Mouse (Mus musculus): ENCODE data around the gene Dusp1.

Dusp1 gene

DNA sequence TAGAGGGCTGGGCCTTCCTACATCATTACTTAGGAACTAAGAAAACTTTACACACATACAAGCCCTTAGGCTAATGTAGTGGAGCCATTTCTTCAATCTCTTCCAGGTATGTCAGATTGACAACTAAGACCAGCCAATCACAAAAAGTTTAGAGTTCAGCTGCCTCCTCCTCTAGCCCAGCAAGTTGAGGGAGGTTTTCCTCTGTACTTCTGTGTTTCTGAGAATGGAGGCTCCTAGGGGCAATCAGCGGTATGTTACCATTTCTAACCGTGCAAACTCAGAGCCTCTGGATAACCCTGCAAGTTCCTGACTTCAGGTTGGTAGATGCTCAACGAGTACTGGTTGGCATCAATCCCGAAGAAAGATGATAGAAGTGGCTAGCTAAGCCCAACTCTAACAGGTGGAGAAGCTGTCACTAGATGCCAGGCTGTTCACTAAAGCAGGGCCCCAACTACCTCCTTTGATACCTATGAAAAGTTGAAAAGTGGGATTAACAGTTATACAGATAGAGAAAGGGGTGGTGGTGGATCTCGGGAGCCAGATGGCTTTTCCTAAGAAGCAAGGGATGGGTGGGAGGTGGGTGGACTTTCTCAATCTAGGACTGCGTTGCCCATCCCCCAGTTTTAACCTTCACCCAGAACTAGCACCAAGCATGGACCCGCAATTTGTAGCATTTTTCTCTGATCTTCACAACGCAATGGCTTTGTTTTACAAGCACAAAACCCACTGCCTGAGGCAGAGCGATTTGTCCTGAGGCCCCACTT is 1.2 kb downstream of the Dusp1 start:
- DNase-seq: no peak

DNA sequence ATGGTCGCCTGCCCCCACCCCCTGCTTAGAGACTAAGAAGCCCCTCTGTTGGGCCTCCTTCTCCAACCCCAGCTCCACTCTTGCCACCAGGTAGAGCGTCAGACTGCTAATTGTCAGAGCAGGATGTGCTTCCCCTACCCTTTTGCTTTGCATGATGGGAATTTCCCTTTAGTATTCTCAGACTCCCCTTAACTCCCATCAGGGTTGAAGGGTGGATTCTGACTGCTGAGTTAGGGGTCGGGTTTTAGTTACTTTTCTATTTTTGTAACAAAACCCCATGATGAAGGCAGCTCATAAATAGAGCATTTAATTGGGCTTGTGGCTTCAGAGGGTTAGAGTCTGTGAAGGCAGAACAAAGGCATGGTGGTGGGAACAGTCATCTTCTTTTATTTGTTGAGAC is 8.9 kb downstream of the Dusp1 start:
- no peak for DNase-seq

- no peak for DNase-seq
Measured at GRCm38 (mm10) chr17:26551104-26551503, 10.8 kb downstream of the Dusp1 start.

- peak; percentile 29 for DNase-seq
Measured at GRCm38 (mm10) chr17:26549148-26549809, 12.6 kb downstream of the Dusp1 start.

DNA sequence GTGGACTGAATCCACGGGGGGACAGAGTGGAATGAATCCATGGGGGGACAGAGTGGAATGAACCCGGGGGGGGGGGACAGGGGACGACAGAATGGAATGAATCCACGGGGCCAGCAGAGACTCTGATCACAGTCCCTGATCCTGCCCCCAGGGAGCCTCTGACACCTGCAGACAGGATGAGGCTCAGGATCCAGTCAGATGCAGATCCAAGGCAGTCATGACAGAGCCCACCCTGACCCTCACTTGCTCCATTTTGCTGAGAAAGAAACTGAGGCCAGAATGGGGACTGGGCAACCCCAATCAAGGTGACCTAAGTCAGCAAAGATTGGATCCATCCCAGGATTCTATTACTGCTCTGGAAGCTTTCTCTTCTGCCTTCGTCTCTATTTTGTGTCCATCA is 13.4 kb downstream of the Dusp1 start:
- DNase-seq: no peak

DNA sequence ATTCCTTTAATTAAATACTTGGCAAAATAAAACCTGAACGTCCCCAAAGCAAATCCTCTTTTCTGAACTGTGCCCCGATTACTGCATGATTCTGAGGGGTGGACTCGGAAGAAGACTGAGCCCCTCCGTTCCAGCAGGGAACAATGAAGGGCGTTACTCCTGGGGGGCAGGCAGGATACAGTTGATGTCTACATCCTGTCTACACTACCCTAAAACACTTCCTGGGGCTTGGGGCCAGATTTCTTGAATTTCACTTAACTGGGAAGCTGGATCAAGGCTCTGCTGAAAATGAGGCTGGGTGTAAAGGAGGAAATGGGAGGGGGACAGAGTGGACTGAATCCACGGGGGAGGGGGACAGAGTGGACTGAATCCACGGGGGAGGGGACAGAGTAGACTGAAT is 14.2 kb downstream of the Dusp1 start:
- peak; percentile 65 for DNase-seq

GRCm38 (mm10) chr17:26544319-26544963 is 17.5 kb downstream of the Dusp1 start:
- DNase-seq: no peak

- DNase-seq: no peak
Measured at GRCm38 (mm10) chr17:26540083-26540482, 21.8 kb downstream of the Dusp1 start.

- DNase-seq: peak; percentile 50
Measured at GRCm38 (mm10) chr17:26537722-26538471, 24.0 kb downstream of the Dusp1 start.

DNA sequence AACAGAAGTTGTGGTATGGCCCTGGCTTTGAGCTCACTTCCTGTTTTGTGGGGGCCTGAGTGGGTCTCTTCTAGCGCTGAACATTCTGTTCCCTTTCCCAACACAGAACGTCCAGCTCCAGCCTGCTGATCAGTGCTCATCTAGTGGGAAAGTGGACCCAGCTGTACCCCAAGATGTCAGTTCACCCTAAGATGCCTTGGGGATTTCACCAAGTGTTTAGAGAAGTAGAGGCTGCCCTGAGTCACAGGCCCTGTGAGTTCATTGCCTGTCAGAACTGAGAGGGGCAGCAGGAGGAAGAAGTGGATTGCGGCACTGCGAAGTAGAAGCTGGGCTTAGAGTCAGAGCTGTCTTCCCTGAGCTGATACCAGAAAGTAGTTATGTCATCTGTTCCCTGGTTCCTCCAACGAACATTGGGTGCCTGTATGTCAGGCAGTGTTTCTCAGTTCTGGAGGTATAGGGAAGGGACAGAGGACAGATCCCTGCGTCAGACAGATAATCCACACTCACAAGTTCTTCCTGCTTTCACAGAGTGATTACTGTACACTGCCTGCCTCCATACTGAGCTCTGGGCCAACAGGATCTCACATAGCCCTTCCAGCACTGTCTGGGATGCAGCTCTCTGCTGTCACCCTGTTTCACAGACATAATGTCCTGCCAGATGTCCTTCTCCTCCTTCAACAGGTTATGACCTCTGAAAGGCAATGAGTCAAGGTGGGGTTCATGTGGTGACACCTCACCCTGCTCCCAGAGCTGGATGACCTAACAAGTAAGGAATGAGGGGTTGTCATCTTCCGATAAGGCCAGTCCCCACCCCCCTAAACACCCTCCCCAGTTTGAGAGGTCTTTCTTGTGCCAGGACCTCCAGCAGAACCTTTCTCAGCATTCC is 26.4 kb downstream of the Dusp1 start:
- DNase-seq: peak; percentile 32

- no peak for DNase-seq
Measured at GRCm38 (mm10) chr17:26534695-26535094, 27.2 kb downstream of the Dusp1 start.

GRCm38 (mm10) chr17:26533871-26534372 is 28.0 kb downstream of the Dusp1 start:
- no peak for DNase-seq

GRCm38 (mm10) chr17:26532476-26533045 is 29.4 kb downstream of the Dusp1 start:
- DNase-seq: no peak

DNA sequence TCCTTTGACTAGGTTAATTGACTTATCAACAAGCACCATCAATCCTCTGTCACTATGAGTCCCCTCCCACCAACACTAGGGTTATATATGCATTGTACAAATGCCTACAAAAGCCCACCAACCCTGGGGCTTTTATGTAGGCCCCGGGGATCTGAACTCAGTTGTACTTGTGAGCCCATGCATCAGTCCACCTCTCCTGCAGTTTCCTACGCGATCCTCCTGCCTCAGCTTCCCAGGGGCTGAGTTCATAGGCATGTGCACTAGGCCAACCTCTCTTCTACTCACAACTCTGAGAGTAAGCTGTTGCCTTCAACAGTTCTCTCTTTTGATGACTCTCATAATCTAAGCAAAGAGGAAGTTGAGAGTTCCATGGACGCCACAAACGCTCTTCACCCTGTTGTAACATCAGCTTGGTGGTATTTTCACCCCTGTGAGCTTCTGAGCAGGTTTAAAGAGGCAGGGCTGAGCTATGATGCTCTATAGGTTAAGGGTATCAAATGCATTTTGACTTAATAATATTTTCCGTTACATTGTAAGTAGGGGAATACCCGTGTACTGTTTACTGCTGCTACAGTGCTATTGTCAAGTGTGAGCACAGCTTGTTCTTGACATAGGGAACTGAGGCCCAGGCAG is 30.4 kb downstream of the Dusp1 start:
- DNase-seq: no peak

- peak; percentile 69 for DNase-seq
Measured at GRCm38 (mm10) chr17:26530590-26531081, 31.3 kb downstream of the Dusp1 start.

DNA sequence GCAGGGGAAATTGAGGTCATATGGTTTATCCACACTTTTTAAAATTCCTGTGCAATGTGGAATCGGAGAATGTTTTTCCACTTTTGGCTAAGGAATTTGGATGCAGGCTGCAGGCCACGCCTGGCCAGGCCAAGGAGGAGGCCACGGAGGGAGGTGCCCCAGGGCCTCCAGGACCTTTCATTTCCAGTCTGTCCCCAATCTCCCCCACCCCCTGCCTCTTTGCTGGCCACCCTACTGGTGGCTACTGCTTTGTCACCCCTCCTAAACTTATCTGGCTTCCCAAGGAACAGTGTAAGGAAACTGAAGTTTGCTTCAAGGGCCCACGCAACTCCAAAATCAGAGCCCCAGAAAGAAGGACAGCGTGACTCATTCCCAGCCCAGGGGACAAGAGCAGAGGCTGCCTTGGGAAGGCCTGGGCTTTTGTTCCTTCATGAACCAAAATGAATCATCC is 32.1 kb downstream of the Dusp1 start:
- DNase-seq: no peak

DNA sequence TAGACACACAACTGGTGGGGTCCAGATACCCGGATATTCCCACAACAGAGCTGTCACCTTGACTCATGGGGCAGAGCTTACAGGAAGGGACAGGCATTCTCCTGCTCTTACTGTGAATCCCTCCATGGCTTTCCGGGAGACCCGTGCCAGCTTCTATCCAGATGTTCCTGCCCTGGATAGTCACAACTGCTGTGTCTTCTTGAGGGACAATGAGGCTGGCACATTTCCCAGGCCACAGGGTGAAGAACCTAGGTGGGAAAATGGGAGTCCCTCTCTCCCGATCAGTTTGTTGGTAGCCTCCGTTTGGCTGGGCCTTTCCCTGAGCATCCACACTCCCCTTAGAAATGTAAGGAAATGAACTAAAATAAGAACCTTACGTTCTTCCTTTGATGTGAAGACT is 33.2 kb downstream of the Dusp1 start:
- no peak for DNase-seq

- no peak for DNase-seq
Measured at GRCm38 (mm10) chr17:26527291-26527690, 34.6 kb downstream of the Dusp1 start.

DNA sequence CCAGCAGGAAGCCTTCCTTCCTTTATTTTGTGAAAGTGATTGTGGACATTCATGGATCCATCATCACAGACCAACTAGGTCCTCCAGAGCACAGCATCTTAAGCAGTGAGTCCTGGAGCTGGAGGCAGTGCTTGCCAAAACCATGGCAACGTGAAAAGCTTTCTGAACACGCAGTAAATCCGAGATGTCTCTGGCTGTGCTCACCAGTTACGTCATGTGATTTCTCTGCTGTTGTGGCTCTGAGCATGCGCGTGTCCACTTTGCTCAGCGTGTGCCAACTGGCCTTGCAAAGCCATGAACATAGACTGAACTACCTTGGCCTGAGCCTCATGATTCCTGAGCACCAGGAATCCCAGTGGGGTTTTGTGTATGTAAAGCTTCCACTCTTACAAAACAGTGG is 36.6 kb downstream of the Dusp1 start:
- DNase-seq: no peak

DNA sequence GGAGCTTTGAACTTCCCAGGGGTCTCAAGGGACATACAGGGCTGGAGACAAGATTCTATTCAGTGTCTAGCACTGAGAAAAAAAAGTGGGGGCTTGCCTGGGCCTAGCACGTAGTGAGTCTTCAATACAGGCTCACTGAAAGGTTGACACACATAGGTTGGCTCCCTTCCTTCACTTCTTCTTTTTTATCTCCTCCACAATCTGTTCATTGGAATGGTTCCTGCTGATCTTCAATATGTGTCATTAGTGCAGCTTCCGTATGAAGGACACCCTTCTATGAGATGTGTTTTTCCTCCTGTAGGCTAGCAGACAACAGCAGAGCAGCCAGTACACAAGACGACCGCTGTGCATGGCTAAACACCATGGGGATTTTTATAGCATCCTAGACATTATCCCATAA is 37.1 kb downstream of the Dusp1 start:
- no peak for DNase-seq

DNA sequence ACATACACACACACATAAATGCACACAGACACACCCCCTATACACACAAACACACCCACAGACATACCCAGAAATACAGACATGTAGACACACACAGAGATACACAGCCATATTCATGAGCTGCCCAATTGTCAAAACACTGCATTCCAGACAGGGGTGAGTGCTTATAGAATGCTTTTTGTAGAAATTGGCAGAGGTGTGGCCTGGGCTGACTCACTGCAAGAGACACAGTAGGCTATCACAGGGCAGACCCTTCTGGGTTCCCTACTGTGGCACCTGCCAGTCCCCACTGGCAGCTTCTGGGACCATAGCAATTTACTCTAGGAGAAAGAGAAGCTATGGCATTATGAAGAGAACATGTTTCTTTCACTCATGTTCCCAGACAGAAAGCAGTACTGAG is 37.6 kb downstream of the Dusp1 start:
- DNase-seq: no peak
